Mouse (Mus musculus) forelimb bud, embryonic 11.5 days (tissue): ENCODE data around the gene Cyp2d26.
"Not testable (repeated sequence)": the region's sequence is repeated elsewhere in the genome, so short reads cannot be mapped to it uniquely, and the experiment has no call there.

Experiments used
- DNase-seq: peaks from one replicate; pipeline ENCODE4 v3.0.0-alpha.2; 2012; ENCODE audit warnings: low read depth, low spot score

Gene Cyp2d26

DNA sequence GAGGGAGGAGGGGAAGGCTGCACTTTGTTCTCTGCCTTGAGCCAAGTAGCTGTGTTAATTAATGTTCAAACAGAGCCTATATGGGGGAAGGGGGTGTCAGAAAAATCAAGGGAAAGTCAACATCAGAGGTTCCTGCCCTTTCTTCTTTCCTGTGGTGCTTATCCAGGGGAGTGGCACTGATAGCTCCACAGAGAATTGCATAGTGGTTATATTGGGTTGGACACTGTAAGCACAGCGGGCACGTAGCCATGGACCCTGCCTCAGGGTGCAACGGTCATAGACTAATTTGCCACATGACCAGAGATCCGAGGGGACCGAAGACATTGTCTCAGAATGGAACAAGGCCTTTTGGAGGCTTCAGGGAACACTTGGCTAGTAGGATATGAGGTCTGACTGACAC lies at the start of gene Cyp2d26:
Gene Cyp2d26, minus strand, starts transcription at position 18 of the 400 bp plus-strand sequence.
- DNase-seq = no peak

DNA sequence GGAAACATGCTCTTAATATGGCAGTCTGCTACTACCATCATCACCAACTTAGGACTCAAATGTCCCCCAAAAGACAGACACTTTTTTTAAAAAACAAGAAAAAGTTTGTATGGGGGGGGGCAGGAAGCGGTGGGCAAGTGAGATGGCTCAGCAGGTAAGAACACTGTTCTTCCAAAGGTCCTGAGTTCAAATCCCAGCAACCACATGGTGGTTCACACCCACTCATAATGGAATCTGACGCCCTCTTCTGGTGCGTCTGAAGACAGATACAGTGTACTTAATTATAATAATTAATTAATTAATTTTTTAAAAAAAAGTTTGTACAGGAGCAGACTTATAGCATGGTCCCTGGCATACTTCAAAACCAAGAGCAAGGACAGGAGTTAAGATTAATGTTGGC lies 45.1 kb upstream of the Cyp2d26 start:
- no peak for DNase-seq

DNA sequence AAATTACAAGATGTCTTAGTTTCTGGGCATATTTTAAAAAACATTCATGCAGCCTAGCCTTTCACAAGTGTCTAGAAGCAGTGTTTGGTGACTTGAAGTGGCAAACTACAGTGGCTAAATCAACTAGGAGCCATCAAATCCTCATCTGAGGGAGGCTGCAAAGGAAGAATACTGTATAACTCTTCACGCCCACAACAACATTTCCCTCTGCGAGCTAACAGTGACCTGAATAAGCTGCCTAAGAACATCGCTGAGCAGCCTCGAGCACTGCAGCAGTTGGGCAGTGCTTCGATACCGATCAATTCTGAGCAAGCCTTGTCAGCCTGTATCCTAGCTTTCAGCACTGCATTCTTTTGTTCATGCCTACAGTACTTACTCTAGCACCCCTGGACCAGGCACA lies 35.8 kb upstream of the Cyp2d26 start:
- DNase-seq = no peak

DNA sequence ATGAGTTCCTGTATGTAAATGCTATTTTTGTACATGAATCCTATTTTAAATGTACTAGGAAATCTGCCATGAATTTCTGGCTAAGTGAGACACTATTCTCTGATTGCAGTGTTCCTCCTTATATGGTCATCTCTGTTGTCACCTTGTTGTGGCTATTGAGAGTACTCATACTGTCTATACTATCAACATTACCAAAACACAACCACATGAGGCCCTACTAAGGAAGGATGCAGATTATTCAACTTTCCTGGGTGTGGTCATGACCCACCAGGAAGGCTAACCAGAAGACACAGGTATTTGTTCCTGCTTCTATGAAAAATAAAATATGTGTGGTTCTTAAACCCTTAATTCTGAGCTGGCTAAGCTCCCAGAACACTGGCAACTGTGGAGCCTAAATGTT lies 31.8 kb upstream of the Cyp2d26 start:
- DNase-seq = no peak

DNA sequence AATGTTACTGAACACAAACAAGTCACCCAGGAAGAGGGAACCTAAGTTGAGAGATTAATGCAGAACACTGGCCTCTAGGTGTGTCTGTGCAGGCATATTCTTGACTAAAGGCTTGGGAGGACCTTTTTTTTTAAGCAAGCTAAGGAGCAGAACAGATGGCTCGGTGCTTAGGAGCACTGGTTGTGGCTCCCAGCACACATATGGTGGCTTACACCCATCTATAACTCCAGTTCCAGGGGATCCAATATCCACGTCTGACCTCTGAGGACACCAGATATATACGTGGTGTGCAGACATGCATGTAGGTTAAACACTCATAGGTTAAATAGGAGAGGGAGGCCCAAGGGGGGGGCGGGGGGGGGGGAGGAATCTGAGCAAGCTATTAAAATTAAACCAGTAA lies 28.3 kb upstream of the Cyp2d26 start:
- no peak for DNase-seq

DNA sequence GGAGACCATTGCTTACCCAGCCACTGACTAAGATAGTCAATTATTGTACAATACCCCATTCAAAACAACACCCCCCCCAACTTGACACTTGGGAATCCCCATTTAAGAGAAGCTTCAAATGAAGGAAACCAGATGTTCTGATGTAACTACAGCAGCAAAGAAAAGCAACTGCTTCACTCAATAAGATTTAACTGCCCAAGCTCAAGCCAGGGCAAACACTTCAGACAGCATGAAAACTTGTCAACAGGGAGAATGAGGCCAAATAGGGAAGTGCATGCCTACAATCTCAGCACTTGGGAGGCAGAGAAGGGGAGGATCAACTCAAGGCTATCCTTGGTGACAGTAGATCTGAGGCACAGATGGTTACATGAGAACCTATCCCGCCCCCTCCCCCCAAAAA lies 27.6 kb upstream of the Cyp2d26 start:
- DNase-seq = no peak

DNA sequence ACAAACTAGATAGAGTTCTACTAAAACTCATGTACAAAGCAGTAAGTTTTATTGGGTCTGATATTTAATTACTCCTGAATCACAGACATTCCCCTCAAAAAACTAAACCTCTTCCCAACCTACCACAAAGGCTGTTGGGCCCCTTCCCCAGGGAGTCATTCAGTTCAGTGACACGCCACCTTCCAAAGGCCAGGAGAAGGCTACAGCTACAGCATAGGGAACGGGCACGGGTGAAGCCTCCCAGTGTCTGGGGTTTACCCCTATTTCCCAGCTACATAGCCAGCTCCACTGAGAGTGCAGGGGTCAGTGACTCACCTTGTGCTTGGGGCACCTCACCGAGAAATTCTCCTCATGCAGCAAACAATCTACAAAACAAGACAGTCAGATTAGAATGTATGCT lies 21.2 kb upstream of the Cyp2d26 start:
- DNase-seq = no peak

DNA sequence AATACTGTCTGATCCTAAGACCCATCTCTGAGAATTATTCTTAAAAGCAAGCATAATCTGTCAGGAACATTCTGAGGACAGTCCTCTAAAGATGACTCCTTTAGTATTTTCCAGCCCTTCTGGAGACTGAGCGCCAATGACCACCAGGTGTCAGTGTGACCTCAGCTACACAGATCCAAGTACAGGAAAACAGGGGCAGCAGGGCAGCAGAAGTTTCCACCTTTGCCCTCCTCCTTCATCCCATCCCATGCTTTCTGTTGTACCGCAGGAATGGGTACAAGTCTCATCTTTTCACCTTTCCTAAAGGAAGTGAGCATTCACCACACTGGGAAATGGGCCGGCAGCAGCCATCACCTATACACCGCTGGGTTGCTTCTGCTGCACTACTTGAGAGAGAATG lies 20.7 kb upstream of the Cyp2d26 start:
- peak; percentile 55 for DNase-seq

DNA sequence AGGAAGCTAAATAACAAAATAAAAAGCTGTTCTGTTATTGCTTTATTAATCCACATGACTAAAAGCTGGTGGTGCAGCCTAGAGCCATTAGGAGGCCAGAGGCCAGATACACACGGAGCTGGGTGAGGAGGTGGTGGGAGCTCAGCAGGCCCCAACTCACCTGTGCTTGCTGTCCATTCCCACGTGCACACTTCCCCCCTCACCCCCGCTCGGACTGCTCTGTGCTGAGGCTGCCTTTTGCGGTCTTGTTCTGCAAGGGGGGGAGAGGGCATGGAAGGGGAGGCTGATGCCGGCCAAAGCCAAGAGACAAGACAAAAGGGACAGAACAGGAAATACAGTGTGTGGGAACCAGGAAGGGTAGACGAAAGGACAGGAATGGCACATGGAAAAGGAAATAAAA lies 20.2 kb upstream of the Cyp2d26 start:
- DNase-seq = no peak

DNA sequence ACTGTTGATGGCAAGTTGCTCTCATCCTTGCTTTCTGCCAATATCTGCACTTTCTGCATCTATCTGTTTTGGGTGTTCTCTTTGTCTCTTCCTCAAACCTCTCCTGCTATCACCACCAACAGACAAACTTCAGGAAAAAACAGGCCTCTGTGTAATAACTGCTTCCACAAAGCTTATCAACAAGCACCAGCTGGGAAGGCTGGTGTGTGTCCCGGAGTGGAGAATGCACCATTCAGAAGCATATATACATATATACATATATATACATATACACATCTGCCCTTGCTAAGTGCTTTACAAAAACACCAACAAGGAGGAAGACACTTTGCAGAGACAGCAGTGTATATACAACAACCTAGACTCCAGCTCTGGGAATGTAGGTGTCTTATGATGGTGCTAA lies 16.5 kb upstream of the Cyp2d26 start:
- DNase-seq = no peak

DNA sequence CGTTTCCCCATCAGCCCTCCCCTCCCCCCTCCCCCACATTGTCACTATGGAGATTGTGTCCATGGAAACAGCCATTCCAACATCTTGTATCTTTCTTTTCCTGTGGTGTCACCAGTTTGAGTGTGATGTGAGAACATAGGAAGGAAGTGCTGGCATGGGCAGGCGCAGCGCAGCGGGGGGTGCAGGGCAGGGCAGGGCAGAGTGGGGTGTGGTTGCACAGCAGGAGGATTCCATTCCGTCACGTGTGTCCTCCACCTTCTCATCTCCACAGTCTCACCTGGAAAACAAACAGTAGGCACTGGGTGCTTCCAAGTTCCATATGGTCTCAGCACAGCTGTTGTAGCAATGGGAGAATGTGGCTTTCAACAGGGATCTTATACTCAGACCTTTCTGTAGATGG lies 15.4 kb upstream of the Cyp2d26 start:
- DNase-seq = no peak

DNA sequence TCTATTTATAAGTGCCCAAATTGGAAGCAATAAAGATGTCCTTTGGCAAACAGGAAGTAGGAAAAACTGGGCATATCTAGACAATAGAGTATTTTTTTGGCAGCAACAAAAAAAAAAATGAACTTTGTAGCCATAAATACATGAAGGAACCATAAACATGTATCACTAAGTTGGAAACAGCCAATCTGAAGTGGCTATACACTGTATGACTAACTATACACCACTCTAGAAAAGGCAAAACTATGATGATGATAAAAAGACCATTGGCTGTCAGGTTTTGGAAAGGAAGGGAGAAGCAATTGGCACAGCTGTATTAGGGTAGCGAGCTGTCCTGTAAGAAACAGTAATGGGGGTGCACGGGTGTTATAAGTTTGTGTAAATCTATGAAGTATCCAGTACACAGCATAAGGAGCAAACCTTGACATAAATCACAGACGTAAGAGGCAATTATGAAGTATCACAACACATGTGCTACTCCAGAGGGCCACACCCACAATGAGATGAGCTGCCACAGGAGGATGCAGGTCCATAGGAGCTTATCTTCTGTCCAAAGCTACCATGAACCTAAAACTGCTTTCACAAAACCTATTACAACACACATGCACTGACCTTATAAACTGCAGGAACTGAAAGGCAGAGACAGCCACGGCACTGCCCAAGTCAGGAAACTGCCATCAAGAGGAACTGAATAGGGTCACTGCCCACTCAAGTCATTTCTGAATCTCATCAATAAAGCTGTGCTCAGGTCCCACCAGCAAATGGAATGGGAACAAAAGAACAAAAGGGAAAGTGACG lies 13.1 kb upstream of the Cyp2d26 start:
- no peak for DNase-seq

DNA sequence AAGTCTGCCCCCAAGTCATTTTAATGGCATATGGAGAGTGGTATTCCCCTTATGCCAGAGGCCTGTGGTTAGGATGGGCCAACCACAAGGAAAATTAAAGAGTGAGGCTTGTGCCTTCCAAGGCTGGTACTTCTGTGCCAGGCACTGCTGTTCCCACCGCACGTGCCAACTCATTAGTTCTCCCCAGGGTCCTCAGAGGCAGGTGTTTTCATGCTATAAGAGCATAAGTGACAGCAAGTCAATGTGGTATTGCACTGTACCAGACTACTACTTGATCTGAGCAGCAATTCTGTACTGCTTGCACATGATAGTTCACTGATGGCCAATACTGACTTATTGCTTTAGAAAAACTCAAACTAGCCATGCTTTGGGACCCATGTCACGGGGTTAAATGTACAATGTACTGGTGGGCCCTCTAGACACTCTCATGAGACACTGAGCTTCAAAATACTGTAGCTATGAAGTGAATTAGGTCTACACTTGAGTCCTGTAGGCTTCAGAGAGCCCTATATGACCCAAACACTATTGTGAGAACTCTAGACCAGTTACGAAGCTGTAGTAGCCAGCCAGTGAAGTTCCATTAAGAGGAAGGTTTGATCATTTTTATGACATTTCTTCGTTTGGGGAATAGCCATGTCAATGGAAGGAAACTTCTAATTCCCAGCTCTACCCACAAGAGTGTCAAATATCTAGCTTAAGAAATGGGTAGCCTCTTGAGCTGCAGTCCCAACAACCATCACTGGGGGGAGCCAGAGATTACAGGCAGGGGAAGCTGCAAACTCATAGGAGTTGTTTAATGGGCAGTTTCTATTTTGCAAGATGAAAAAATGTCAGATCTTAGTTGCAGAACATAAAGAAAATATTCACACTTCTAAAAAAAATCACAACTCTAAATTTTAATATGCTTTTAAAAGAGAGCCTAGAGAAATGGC lies 10.9 kb upstream of the Cyp2d26 start:
- peak; percentile 75 for DNase-seq

DNA sequence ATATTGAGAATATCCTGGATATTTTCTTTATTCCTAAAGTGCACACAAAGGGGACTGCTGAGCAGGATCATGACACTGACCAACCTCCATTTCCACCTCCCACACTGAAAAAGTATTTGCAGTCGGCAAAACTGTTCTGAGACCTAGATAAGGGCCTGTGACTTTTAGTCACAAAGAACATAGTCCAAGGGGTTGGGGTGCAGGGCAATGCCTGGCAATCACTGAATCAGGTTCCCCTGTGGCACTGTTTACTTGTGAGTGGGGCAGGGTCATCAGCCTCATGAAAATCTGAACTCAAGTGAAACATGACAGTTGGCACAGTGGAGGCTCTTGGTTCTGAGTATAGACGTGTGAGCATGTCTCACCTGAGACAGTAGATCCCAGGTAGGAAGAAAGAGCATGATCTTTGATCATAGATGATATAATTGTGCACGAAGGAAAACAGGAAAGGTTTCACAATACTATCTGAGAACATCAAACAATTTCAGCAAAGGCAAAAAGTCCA lies 1.9 kb upstream of the Cyp2d26 start:
- DNase-seq = no peak

DNA sequence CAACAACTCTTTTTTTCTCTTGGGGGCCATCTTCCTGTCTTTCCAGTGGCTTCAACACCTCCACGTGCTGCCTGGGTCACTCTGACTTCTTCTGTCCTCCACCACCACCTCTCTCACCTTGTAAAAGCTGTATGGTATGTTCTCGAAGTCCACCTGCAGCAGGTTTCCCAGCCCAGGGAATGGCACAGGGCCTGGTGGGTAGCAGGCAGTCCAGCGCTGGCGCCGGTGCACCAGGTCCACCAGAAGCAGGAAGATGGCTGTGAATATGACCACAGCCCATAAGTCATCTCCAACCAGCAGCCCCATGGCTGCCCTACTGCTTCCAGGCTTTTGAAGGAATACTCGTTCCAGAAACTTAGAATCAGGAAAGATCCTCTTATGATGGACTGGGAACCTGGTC lies 226 bp downstream of the Cyp2d26 start:
- DNase-seq = no peak

DNA sequence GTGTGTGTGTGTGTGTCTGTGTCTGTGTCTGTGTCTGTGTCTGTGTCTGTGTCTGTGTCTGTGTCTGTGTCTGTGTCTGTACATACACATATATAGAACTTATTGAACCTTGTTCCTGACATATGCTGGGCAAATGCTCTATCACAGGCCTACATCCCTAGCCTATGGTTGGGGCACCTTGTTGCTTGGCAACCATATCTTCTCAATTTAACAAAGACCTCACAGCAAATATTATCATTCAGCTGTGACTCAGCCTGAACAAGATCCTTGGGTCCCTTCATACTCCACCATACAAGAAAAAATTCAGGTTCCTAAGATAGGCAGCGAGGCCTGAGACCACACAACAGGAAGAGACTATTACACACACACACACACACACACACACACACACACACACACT lies 640 bp downstream of the Cyp2d26 start:
- no peak for DNase-seq

DNA sequence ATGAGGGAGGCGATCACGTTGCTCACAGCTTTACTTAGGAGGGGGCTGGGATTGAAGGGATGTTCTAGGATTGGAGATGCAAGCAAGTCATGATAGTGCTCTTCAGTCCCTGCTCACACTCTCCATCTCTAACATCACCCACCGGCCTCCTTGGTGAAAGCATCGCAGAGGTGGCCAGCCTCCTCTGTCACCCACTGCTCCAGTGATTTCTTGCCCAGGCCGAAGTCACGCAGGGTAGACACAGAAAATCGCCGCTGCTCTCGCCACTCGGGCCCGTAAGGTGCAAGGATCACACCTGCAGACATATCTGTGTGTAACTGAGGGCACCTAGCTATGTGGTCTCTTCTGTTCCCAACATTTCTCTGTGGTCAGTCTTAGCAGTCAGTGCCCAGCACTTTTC lies 1.5 kb downstream of the Cyp2d26 start:
- DNase-seq = no peak

DNA sequence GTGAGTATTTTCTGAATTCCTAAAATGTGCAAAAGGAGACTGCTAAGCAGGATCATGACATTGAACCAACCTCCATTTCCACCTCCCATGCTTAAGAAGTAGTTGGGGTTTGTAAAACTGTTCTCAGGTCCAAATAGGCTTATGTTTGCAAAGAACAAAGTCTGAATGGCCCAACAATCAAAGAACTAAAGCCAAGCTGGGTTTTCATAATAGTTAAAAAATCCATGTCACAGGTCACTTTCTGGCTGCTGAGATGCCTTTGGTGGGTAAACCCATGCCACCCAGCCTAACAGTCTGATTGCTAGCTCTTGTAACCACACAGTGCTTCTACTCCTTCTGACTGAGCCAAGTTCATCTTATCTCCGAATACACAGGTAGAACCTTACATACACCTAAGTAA lies 9.5 kb downstream of the Cyp2d26 start:
- DNase-seq = no peak

DNA sequence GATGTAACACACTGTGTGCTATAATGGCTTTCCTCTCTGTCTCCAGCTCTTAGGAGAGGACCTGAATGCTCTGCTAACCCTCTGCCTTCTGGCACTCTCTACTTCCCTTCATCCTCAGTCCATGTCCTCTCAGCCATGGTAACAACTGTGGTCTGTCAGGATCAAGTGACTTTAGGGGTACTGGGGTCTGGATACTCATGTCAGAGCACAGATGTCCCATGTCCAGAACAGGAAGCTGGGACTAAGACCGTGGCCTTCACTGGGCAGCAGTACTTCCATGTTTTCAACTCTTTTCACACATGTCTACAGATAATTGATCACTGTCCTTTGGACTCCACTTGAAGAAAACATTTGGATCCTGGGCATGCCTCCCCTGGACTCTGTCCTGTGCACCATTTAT lies 10.3 kb downstream of the Cyp2d26 start:
- no peak for DNase-seq

DNA sequence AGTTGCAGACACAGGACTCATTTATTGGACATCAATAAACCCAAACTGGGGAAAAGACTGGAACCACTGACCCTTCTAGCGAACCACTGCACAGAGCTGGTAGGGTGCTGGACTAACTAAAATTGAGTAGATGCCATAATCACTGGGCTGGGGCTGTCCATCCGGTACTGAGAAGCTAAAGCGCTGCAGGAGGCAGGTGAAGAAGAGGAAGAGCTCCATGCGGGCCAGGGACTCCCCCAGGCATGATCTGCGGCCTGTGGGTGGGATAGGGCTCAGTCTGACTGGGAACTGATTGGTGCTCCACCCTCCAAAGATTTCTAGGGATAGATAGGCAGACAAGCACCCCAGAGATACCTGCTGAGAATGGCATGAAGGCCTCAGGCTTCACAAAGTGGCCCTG lies 16.2 kb downstream of the Cyp2d26 start:
- not testable (repeated sequence) for DNase-seq

DNA sequence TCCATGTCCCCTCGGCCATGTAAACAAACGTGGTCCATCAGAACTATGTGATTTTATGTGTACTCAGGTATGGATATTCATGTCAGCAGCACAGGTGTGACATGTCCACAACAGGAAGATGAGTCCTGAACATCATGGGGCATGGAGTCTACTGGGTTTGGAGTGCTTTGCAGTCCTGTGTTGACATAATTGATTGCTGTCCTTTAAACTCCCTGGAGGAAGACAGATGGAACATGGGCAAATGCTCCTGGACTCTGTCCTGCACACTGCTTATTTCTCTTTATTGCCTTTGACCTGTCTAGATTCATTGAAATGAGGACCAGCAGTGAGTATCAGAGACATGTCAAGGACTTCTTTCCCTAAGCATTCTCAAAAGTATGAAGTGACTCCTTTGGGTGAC lies 28.2 kb downstream of the Cyp2d26 start:
- no peak for DNase-seq

DNA sequence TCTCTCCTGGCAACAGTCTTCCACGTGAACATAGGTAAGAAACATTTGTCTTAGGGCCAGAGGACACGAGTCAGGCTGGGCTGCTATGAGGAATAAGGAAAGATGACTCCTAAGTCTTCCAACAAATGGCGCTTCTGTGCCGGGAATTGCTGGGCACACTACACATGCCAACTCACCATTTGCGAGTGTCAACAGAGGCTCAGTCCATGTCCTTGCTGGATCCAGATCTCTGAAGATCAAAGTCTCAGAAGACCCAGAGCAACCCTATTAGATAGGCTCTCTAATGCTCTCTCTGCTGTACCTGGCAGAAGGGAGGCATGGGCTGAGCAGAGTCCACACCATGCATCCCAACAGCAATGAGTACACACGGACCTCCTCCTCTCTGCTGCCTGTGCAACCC lies 29.2 kb downstream of the Cyp2d26 start:
- DNase-seq = no peak
